Mouse (Mus musculus) liver, adult 2 months (tissue): ENCODE measurements around the gene Ccdc85c. TPM values are rescaled to one million over a fixed set of nuclear protein-coding genes. Genes with fewer than 3 reads are reported as not detected.

Experiments used
- DNase-seq: peaks from one replicate; pipeline ENCODE4 v3.0.0-alpha.2; 2011; ENCODE audit warnings: low read depth, low spot score; ENCODE audit errors: extremely low read depth
- H3K27ac ChIP-seq: fragments of 200-500 bp; replicated peaks from 2 replicates; pipeline ENCODE4 v1.5.1; 2012; ENCODE audit warnings: low read depth, mild to moderate bottlenecking, control low read depth, inconsistent platforms, low read length; ENCODE audit not compliant: insufficient read depth
- H3K27me3 ChIP-seq: fragments of 200-500 bp; 2 replicates; pipeline ENCODE4 v1.6.1; 2012; ENCODE audit warnings: mild to moderate bottlenecking, moderate library complexity, low read length, inconsistent platforms; ENCODE audit not compliant: control insufficient read depth, insufficient read depth
- H3K36me3 ChIP-seq: fragments of 200-500 bp; 2 replicates; pipeline ENCODE4 v1.6.1; 2012; ENCODE audit warnings: low read length, inconsistent platforms; ENCODE audit not compliant: control insufficient read depth, insufficient read depth
- H3K4me1 ChIP-seq: fragments of 200-500 bp; 2 replicates; pipeline ENCODE4 v1.6.1; 2011; ENCODE audit warnings: low read length; ENCODE audit not compliant: control insufficient read depth, insufficient read depth
- H3K4me3 ChIP-seq: fragments of 200-500 bp; 2 replicates; pipeline ENCODE4 v1.5.1; 2011; ENCODE audit warnings: low read depth, mild to moderate bottlenecking, control low read depth, low read length, moderate library complexity; ENCODE audit not compliant: insufficient read depth
- H3K79me2 ChIP-seq: fragments of 200-500 bp; 2 replicates; pipeline ENCODE4 v1.6.1; 2012; ENCODE audit warnings: inconsistent platforms, mild to moderate bottlenecking, low read length, moderate library complexity; ENCODE audit not compliant: control insufficient read depth, insufficient read depth
- H3K9ac ChIP-seq: fragments of 200-500 bp; 2 replicates; pipeline ENCODE4 v1.6.1; 2012; ENCODE audit warnings: low read depth, mild to moderate bottlenecking, control low read depth, inconsistent platforms, low read length
- CTCF ChIP-seq: fragments of 200-500 bp; IDR thresholded peaks from 2 replicates; pipeline ENCODE4 v1.5.1; 2011; ENCODE audit warnings: low read depth, low read length, control low read depth
- POLR2A ChIP-seq: fragments of 200-500 bp; IDR thresholded peaks from 2 replicates; pipeline ENCODE4 v1.6.1; 2011; ENCODE audit warnings: low read length, control low read depth; ENCODE audit not compliant: insufficient read depth; ENCODE audit errors: extremely low read depth
- WGBS: fragments of 180-500 bp; shearing (Covaris S2); methylation state at CpG from one replicate; pipeline ENCODE4 v1.1.7; 2018; 5-methylcytosine and 5-hydroxymethylcytosine counted together
- polyA plus RNA-seq: library from polyadenylated mRNA; depleted of rRNA; stranded (reverse); fragments of >200 nt; gene quantifications from 2 replicates; pipeline ENCODE4 v1.2.3, GENCODE M21; 2012
- total RNA-seq: library from RNA; depleted of rRNA; stranded (reverse); fragments of >200 nt; gene quantifications from 2 replicates; pipeline ENCODE4 v1.2.3, GENCODE M21; 2014

Gene Ccdc85c
- total and polyA plus RNA-seq, 2 experiments, result 4.1 to 15.2 TPM

GRCm38 (mm10) chr12:108305172-108305571, 29.9 kb upstream of the Ccdc85c start:
- TF ChIP-seq CTCF (no peak), POLR2A (no peak)
- Histone ChIP-seq H3K79me2 (no peaks in the 10 kb centered on the region), H3K27ac (no peak overlapping the region), H3K27me3 (no peaks in the 10 kb centered on the region), H3K4me1 (no peaks in the 10 kb centered on the region), H3K4me3 (no peak overlapping the region), H3K36me3 (no peaks in the 10 kb centered on the region), H3K9ac (no peak overlapping the region)
- 65% methylated on average over 8 of the region's 8 CpGs for WGBS
- DNase-seq, result no peak

DNA sequence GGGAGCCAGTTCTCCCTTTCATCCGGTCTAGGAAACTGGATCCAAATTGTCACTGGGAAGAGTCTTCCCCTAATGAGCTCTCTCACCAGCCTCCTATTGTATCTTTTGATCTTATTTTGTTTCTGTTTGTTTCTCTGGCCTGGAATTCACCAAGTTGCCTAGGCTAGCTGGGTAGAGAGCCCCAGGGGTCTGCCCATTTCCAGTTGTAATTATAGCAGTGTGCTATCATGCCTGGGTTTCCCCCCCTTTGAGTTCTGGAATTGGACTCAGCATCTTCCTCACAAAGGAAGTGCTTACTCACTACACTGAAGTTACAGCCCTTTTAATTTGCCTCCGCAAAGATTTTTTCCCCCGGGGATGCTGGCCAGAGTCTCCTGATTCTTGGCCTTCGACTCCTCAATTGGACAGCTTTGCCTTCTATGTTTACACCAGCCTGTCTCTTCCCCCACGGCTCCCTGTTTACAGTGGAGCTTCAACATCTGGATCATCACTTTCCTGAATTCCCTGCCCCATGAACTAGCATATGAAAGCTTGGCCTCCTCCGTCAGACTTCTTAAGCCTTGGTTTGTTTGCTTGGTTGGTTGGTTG, 28.6 kb upstream of the Ccdc85c start:
- H3K4me1 ChIP-seq, result no peaks in the 10 kb centered on the region
- DNase-seq, result peak; percentile 17
- H3K27ac ChIP-seq, result no peak overlapping the region
- H3K27me3 ChIP-seq, result no peaks in the 10 kb centered on the region
- H3K9ac ChIP-seq, result no peak overlapping the region
- no peaks in the 10 kb centered on the region for H3K36me3 ChIP-seq
- H3K79me2 ChIP-seq, result no peaks in the 10 kb centered on the region
- 44% methylated on average over 6 of the region's 6 CpGs for WGBS
- TF ChIP-seq POLR2A, result no peak
- H3K4me3 ChIP-seq, result no peak overlapping the region

DNA sequence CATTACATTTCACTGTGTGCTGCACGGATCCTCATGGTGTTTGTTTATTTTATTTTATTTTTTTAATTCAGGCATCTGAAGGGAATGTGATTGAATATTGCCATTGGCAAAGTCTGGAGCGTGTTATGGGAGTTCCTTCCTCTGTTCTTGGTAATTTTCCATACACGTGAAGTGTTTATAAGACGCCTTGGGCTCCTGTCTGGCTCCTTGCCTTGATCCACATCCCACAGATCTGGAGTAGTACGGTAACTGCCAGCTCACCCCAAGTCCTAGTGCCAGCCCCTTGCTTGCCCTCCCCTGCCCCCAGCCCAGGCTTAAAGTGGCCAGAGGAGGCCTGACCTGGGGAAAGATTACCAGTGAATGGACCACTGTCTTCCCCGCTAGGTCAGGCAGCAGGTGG, 25.8 kb upstream of the Ccdc85c start:
- Histone ChIP-seq H3K4me3 (no peak overlapping the region), H3K9ac (no peak overlapping the region), H3K27ac (no peak overlapping the region), H3K79me2 (no peaks in the 10 kb centered on the region), H3K4me1 (no peaks in the 10 kb centered on the region), H3K36me3 (no peaks in the 10 kb centered on the region), H3K27me3 (no peaks in the 10 kb centered on the region)
- 89% methylated on average over 6 of the region's 6 CpGs for WGBS
- no peak for TF ChIP-seq CTCF
- TF ChIP-seq POLR2A, result no peak
- no peak for DNase-seq

DNA sequence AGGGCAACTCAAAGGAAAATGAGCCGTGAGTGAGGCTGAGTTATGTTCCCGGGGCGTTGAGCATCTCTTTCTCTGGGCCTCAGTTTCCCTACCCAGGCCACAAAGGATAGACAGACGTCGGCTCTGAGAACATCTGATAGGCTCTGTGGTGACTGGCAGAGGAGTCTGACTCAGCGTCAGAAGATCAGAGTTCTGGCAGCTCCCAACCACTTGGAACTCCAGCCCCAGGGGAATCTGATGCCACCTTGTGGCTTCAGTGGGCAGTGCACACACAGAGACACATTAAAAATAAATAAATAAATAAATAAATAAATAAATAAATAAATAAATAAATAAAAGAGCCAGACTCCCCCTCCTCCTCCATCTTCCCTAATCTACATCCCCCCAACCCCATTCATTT, 21.8 kb upstream of the Ccdc85c start:
- Histone ChIP-seq H3K9ac (no peak overlapping the region), H3K36me3 (no peaks in the 10 kb centered on the region), H3K4me3 (no peak overlapping the region), H3K79me2 (no peaks in the 10 kb centered on the region), H3K4me1 (peaks cover 2% of the 10 kb centered on the region; the same call in 1 of the 2 replicates), H3K27ac (no peak overlapping the region), H3K27me3 (no peaks in the 10 kb centered on the region)
- 80% methylated on average over 6 of the region's 6 CpGs for WGBS
- DNase-seq, result no peak
- no peak for TF ChIP-seq POLR2A
- TF ChIP-seq CTCF, result peak; percentile 45; the same call in 1 of the 2 replicates

DNA sequence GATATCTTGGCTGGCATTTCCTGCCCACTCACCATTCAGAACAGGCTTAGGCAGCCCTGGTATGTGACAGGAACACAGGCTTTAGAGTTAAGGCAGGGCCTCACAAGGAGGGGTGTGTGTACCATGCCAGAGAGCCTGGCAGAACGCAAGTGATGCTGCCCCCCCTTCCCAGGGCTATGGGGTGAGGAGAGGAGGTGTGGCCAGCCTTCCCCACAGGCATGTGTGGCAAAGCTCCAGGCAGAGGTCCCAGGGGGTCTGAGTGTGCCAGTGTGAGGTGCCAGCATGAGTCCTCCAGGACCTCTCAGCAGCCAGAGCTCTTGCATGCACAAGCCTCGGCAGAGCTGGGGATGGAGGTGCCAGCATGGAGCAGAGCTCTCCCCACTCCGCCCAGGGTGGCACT, 19.4 kb upstream of the Ccdc85c start:
- Histone ChIP-seq H3K79me2 (no peaks in the 10 kb centered on the region), H3K4me1 (peaks cover 2% of the 10 kb centered on the region; the same call in 1 of the 2 replicates), H3K27ac (no peak overlapping the region), H3K27me3 (no peaks in the 10 kb centered on the region), H3K4me3 (no peak overlapping the region), H3K9ac (no peak overlapping the region), H3K36me3 (no peaks in the 10 kb centered on the region)
- no peak for TF ChIP-seq CTCF
- TF ChIP-seq POLR2A, result no peak
- 80% methylated on average over 3 of the region's 3 CpGs for WGBS
- no peak for DNase-seq

- DNase-seq, result peak; percentile 71
- no peak overlapping the region for H3K4me3 ChIP-seq
- no peak overlapping the region for H3K27ac ChIP-seq
These were observed 17.7 kb upstream of the Ccdc85c start for GRCm38 (mm10) chr12:108292957-108293356.

More at GRCm38 (mm10) chr12:108292957-108293356, 17.7 kb upstream of the Ccdc85c start:
- TF ChIP-seq POLR2A (no peak), CTCF (peak; percentile 97)
- Histone ChIP-seq H3K4me1 (peaks cover 2% of the 10 kb centered on the region; the same call in 1 of the 2 replicates), H3K79me2 (no peaks in the 10 kb centered on the region), H3K36me3 (no peaks in the 10 kb centered on the region), H3K9ac (no peak overlapping the region), H3K27me3 (no peaks in the 10 kb centered on the region)
- 1% methylated on average over 8 of the region's 8 CpGs for WGBS
